Comparison of ENCODE assay signal across 8 mouse cellular contexts in the genomic region with DNA sequence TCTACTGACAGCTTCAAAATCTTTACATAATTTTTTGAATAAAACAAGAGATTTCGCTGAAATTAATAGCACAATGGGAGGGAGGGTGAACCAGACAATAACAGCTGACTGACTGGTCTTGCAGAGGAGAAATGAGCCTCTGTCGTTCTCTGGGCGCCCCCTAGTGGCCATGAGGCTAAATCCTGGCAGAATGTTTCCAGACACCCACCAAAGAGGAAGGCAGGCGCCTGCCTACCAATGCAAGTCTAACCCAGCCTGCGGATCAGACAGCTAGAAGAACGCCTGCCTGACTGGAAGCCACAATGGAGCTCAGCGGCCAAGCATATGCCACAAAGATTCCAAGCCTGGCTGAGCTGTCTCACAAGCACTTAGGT. TPM values are rescaled to one million over a fixed set of nuclear protein-coding genes. Genes with fewer than 3 reads are reported as not detected.
DNase-seq lines count a peak whose midpoint lies in the region; ATAC-seq and TF ChIP-seq lines count a peak whose summit lies in the region.

No protein-coding gene starts in this region.

- H3K36me3 ChIP-seq in forebrain, embryonic 12.5 days (replicated peaks) = peaks cover 7% of the 10 kb centered on the region
- 0 out of 2 replicates have a peak, but pooled peaks cover 6% of the 10 kb centered on the region for H3K36me3 ChIP-seq in heart, postnatal 0 days (replicated peaks; ENCODE audit: control insufficient read depth, insufficient read depth, low read length)
- H3K36me3 ChIP-seq in liver, embryonic 14.5 days (replicated peaks; ENCODE audit: control insufficient read depth, insufficient read depth, low read depth) = no peaks in the 10 kb centered on the region
- H3K36me3 ChIP-seq in neural tube, embryonic 12.5 days = no peaks in the 10 kb centered on the region; the same call in 1 of the 2 replicates
- H3K36me3 ChIP-seq in stomach, postnatal 0 days (ENCODE audit: control insufficient read depth, insufficient read depth, low read length) = no peaks in the 10 kb centered on the region

- peak overlapping the region; percentile 80 for H3K4me3 ChIP-seq in forebrain, embryonic 12.5 days (replicated peaks)
- H3K4me3 ChIP-seq in heart, postnatal 0 days (ENCODE audit: low read depth, low read length) = peak overlapping the region; percentile 95
- no peak overlapping the region for H3K4me3 ChIP-seq in liver, embryonic 14.5 days (ENCODE audit: insufficient read depth in 1 of 2, low read depth in 2 of 2, low read length in 2 of 2)
- peak overlapping the region; percentile 80 for H3K4me3 ChIP-seq in neural tube, embryonic 12.5 days
- H3K4me3 ChIP-seq in stomach, postnatal 0 days (ENCODE audit: low read depth, low read length) = peak overlapping the region; percentile 18

- peak overlapping the region; percentile 99; the same call in 1 of the 2 replicates for H3K9ac ChIP-seq in forebrain, embryonic 12.5 days
- H3K9ac ChIP-seq in heart, postnatal 0 days (replicated peaks; ENCODE audit: low read depth, low read length) = peak overlapping the region; percentile 99
- H3K9ac ChIP-seq in liver, embryonic 14.5 days (replicated peaks) = no peak overlapping the region
- no peak overlapping the region for H3K9ac ChIP-seq in neural tube, embryonic 12.5 days
- H3K9ac ChIP-seq in stomach, postnatal 0 days (ENCODE audit: low read length) = no peak overlapping the region

- peak; percentile 36 for ATAC-seq in CD4-positive, CD25-positive, alpha-beta regulatory T cell, adult 4 months
- ATAC-seq in forebrain, embryonic 12.5 days (ENCODE audit: low FRiP score) = peak; percentile 59
- ATAC-seq in heart, postnatal 0 days (ENCODE audit: insufficient read depth, low read depth) = peak; percentile 12; the same call in 1 of the 2 replicates
- ATAC-seq in liver, embryonic 14.5 days (ENCODE audit: insufficient read depth) = no peak
- peak; percentile 51 for ATAC-seq in neural tube, embryonic 12.5 days (ENCODE audit: low FRiP score, low read depth)
- ATAC-seq in stomach, postnatal 0 days (ENCODE audit: low FRiP score, low TSS enrichment) = peak; percentile 18; the same call in 1 of the 2 replicates

- H3K27me3 ChIP-seq in forebrain, embryonic 12.5 days = no peaks in the 10 kb centered on the region
- no peaks in the 10 kb centered on the region for H3K27me3 ChIP-seq in heart, postnatal 0 days (ENCODE audit: control insufficient read depth, insufficient read depth, low read length)
- H3K27me3 ChIP-seq in liver, embryonic 14.5 days (ENCODE audit: control insufficient read depth, insufficient read depth, low read length) = peaks cover 41% of the 10 kb centered on the region
- no peaks in the 10 kb centered on the region for H3K27me3 ChIP-seq in neural tube, embryonic 12.5 days (replicated peaks)
- no peaks in the 10 kb centered on the region for H3K27me3 ChIP-seq in stomach, postnatal 0 days (ENCODE audit: control insufficient read depth, insufficient read depth, low read length)

- peaks cover 66% of the 10 kb centered on the region for H3K4me1 ChIP-seq in forebrain, embryonic 12.5 days
- peaks cover 33% of the 10 kb centered on the region for H3K4me1 ChIP-seq in heart, postnatal 0 days (ENCODE audit: control insufficient read depth, insufficient read depth)
- 0 out of 4 replicates have a peak, but pooled peaks cover 0 to 4% of the 10 kb centered on the region in 2 experiments for H3K4me1 ChIP-seq in liver, embryonic 14.5 days (replicated peaks; ENCODE audit: control insufficient read depth in 2 of 2, insufficient read depth in 2 of 2, low read length in 1 of 2)
- peaks cover 50% of the 10 kb centered on the region for H3K4me1 ChIP-seq in neural tube, embryonic 12.5 days
- peaks cover 2% of the 10 kb centered on the region for H3K4me1 ChIP-seq in stomach, postnatal 0 days (replicated peaks; ENCODE audit: control insufficient read depth, insufficient read depth)

- peak overlapping the region; percentile 81 for H3K27ac ChIP-seq in forebrain, embryonic 12.5 days
- peak overlapping the region; percentile 99 for H3K27ac ChIP-seq in heart, postnatal 0 days (ENCODE audit: low read depth)
- H3K27ac ChIP-seq in liver, embryonic 14.5 days = no peak overlapping the region
- H3K27ac ChIP-seq in neural tube, embryonic 12.5 days = no peak overlapping the region; the same call in 1 of the 2 replicates
- no peak overlapping the region for H3K27ac ChIP-seq in stomach, postnatal 0 days (replicated peaks)

- H3K9me3 ChIP-seq in forebrain, embryonic 12.5 days = no peaks in the 10 kb centered on the region
- H3K9me3 ChIP-seq in heart, postnatal 0 days (replicated peaks; ENCODE audit: control insufficient read depth, low read length) = no peaks in the 10 kb centered on the region
- H3K9me3 ChIP-seq in liver, embryonic 14.5 days (ENCODE audit: control insufficient read depth, low read length) = no peaks in the 10 kb centered on the region
- no peaks in the 10 kb centered on the region for H3K9me3 ChIP-seq in neural tube, embryonic 12.5 days
- H3K9me3 ChIP-seq in stomach, postnatal 0 days (ENCODE audit: control insufficient read depth, low read length) = no peaks in the 10 kb centered on the region

- DNase-seq in c-Kit-negative CD71-positive TER-119-positive erythroid progenitor cells, embryonic 14.5 days (ENCODE audit: low read depth, low spot score) = peak; percentile 31
- DNase-seq in heart, postnatal 0 days (ENCODE audit: low spot score) = peak; percentile 94
- DNase-seq in kidney, postnatal 36 days = peak; percentile 95 to 98
- peak; percentile 44 to 55 (median 53) for DNase-seq in liver, embryonic 14.5 days (ENCODE audit: low read depth in 3 of 3, low spot score in 3 of 3)
- DNase-seq in stomach, postnatal 0 days (ENCODE audit: low spot score) = peak; percentile 92

- peak; percentile 95 for TF ChIP-seq CTCF in heart, postnatal 0 days (IDR thresholded peaks at IDR 0.05; ENCODE audit: low read depth)
- peak; percentile 88 for TF ChIP-seq CTCF in liver, embryonic 14.5 days (IDR thresholded peaks at IDR 0.05; ENCODE audit: low read depth)
- TF ChIP-seq CTCF in stomach, postnatal 0 days (IDR thresholded peaks at IDR 0.05; ENCODE audit: low read depth) = peak; percentile 96

- H3K4me2 ChIP-seq in forebrain, embryonic 12.5 days = peak overlapping the region; percentile 84
- H3K4me2 ChIP-seq in heart, postnatal 0 days (ENCODE audit: low read depth, low read length) = peak overlapping the region; percentile 95
- no peak overlapping the region for H3K4me2 ChIP-seq in liver, embryonic 14.5 days (ENCODE audit: low read depth)
- peak overlapping the region; percentile 84 for H3K4me2 ChIP-seq in neural tube, embryonic 12.5 days (replicated peaks)
- peak overlapping the region; percentile 90; the same call in 1 of the 2 replicates for H3K4me2 ChIP-seq in stomach, postnatal 0 days (replicated peaks; ENCODE audit: low read depth)

- WGBS in forebrain, embryonic 12.5 days = 1% methylated on average over 7 of the region's 7 CpGs
- under 1% methylated on average over 7 of the region's 7 CpGs for WGBS in heart, postnatal 0 days
- 2% methylated on average over 7 of the region's 7 CpGs for WGBS in liver, embryonic 14.5 days (ENCODE audit: insufficient replicate concordance)
- WGBS in neural tube, embryonic 12.5 days = under 1% methylated on average over 7 of the region's 7 CpGs
- WGBS in stomach, postnatal 0 days = 2% methylated on average over 7 of the region's 7 CpGs

- TF ChIP-seq EP300 in heart, postnatal 0 days (IDR thresholded peaks at IDR 0.05; ENCODE audit: low read depth) = 0 out of 2 replicates have a peak, but pooled peaks have one; percentile 10
- no peak for TF ChIP-seq EP300 in liver, embryonic 14.5 days (IDR thresholded peaks at IDR 0.05; ENCODE audit: low read depth)
- TF ChIP-seq EP300 in stomach, postnatal 0 days (optimal IDR thresholded peaks at IDR 0.05) = no peak

RNA-seq across cellular contexts. Expression of gene Nuak1, which starts 2.4 kb away (rescaled TPM):
- polyA plus RNA-seq in CD4-positive, CD25-positive, alpha-beta regulatory T cell, adult 4 months (2017; shearing (Covaris generic)) = not detected
- polyA plus RNA-seq in forebrain, embryonic 12.5 days (2016; fragmentation: Nextera tagmentation; extraction: Ambion mirVana) = 4.4 and 5.3 TPM in 2 replicates
- 33.6 and 36.8 TPM in 2 replicates for total RNA-seq in heart, postnatal 0 days (2014; rRNA removed; ENCODE audit: low replicate concordance)
- 1.4 and 1.7 TPM in 2 replicates for polyA plus RNA-seq in heart, postnatal 0 days (2015; fragmentation: Nextera tagmentation; extraction: Ambion mirVana)
- polyA plus RNA-seq in liver, embryonic 14.5 days (2012; rRNA removed) = 0.34 and 0.42 TPM in 2 replicates
- polyA plus RNA-seq in liver, embryonic 14.5 days (2014; fragmentation: Nextera tagmentation; extraction: Ambion mirVana) = 0.03 and 0.13 TPM in 2 replicates
- 4.6 and 4.8 TPM in 2 replicates for polyA plus RNA-seq in neural tube, embryonic 12.5 days (2016; fragmentation: Nextera tagmentation; extraction: Ambion mirVana)
- polyA plus RNA-seq in stomach, postnatal 0 days (2015; fragmentation: Nextera tagmentation; extraction: Ambion mirVana) = 0.35 and 0.40 TPM in 2 replicates

Comparison
In these comparisons a context has a peak if more than half of its experiments do, and no peak if none do; other contexts are left out.
1. DNase-seq: peak in every context shown above with its lines; median percentile 96 in kidney, postnatal 36 days; 94 in heart, postnatal 0 days; 92 in stomach, postnatal 0 days; 53 in liver, embryonic 14.5 days; 31 in c-Kit-negative CD71-positive TER-119-positive erythroid progenitor cells, embryonic 14.5 days.
2. H3K27ac ChIP-seq: peak in forebrain, embryonic 12.5 days (single experiment) and heart, postnatal 0 days (single experiment); none in liver, embryonic 14.5 days (single experiment), neural tube, embryonic 12.5 days (single experiment) and stomach, postnatal 0 days (single experiment).
3. H3K4me3 ChIP-seq: peak in forebrain, embryonic 12.5 days (single experiment), heart, postnatal 0 days (single experiment), neural tube, embryonic 12.5 days (single experiment) and stomach, postnatal 0 days (single experiment); none in liver, embryonic 14.5 days (0 of 2).
4. H3K9ac ChIP-seq: peak in forebrain, embryonic 12.5 days (single experiment) and heart, postnatal 0 days (single experiment); none in liver, embryonic 14.5 days (single experiment), neural tube, embryonic 12.5 days (single experiment) and stomach, postnatal 0 days (single experiment).
5. Peak in every context shown above with its lines, with median percentiles within 50 percentile points of each other: CTCF ChIP-seq.